Mouse (Mus musculus) hindbrain, embryonic 14.5 days (tissue): Measurements from ENCODE around the gene Olfr1395. TPM values are rescaled to one million over a fixed set of nuclear protein-coding genes. Genes with fewer than 3 reads are reported as not detected.
"Not testable (repeated sequence)": the region's sequence is repeated elsewhere in the genome, so short reads cannot be mapped to it uniquely, and the experiment has no call there.

ENCODE experiments used
- ATAC-seq: fragments of 200-750 bp; cut with Nextera tagmentation; 2 replicates; pipeline ENCODE4 v1.8.0; 2017; ENCODE audit warnings: moderate number of reproducible peaks, mild to moderate bottlenecking, moderate TSS enrichment, moderate library complexity; ENCODE audit not compliant: low FRiP score
- DNase-seq: peaks from one replicate; pipeline ENCODE4 v3.0.0-alpha.2; 2015; ENCODE audit warnings: low spot score
- H3K27ac ChIP-seq: fragments of 300-500 bp; sonication (generic); 2 replicates; pipeline ENCODE4 v1.5.1; 2014; ENCODE audit warnings: mild to moderate bottlenecking, moderate library complexity
- H3K27me3 ChIP-seq: fragments of 300-500 bp; sonication (generic); 2 replicates; pipeline ENCODE4 v1.6.1; 2014; ENCODE audit warnings: mild to moderate bottlenecking, low read length, mixed read lengths; ENCODE audit not compliant: control insufficient read depth, insufficient read depth
- H3K36me3 ChIP-seq: fragments of 300-500 bp; sonication (generic); replicated peaks from 2 replicates; pipeline ENCODE4 v1.6.1; 2014; ENCODE audit not compliant: control insufficient read depth, insufficient read depth
- H3K4me1 ChIP-seq: fragments of 300-500 bp; sonication (generic); replicated peaks from 2 replicates; pipeline ENCODE4 v1.6.1; 2014; ENCODE audit warnings: antibody characterized with exemption, low read length, mixed read lengths; ENCODE audit not compliant: control insufficient read depth, insufficient read depth
- H3K4me2 ChIP-seq: fragments of 300-500 bp; sonication (generic); replicated peaks from 2 replicates; pipeline ENCODE4 v1.6.1; 2014; ENCODE audit warnings: mild to moderate bottlenecking, moderate library complexity
- H3K4me3 ChIP-seq: fragments of 300-500 bp; sonication (generic); replicated peaks from 2 replicates; pipeline ENCODE4 v1.5.1; 2014; ENCODE audit warnings: mild to moderate bottlenecking, low read length
- H3K9ac ChIP-seq: fragments of 300-500 bp; sonication (generic); 2 replicates; pipeline ENCODE4 v1.6.1; 2014
- H3K9me3 ChIP-seq: fragments of 300-500 bp; sonication (generic); 2 replicates; pipeline ENCODE4 v1.6.1; 2016; ENCODE audit warnings: low read length; ENCODE audit not compliant: control insufficient read depth
- WGBS: fragments of 180-500 bp; shearing (Covaris S2); extraction: QIAGEN DNeasy Blood & Tissue Kit; methylation state at CpG from one replicate; pipeline ENCODE4 v1.1.7; 2014; 5-methylcytosine and 5-hydroxymethylcytosine counted together
- polyA plus RNA-seq: library from polyadenylated mRNA; unstranded; fragments of >200 nt; fragmentation: Nextera tagmentation; extraction: Ambion mirVana; gene quantifications from 2 replicates; pipeline ENCODE4 v1.2.1, GENCODE M21; 2014

The Olfr1395 gene
- polyA plus RNA-seq, 1 experiment from 2014 or later, result not detected

DNA sequence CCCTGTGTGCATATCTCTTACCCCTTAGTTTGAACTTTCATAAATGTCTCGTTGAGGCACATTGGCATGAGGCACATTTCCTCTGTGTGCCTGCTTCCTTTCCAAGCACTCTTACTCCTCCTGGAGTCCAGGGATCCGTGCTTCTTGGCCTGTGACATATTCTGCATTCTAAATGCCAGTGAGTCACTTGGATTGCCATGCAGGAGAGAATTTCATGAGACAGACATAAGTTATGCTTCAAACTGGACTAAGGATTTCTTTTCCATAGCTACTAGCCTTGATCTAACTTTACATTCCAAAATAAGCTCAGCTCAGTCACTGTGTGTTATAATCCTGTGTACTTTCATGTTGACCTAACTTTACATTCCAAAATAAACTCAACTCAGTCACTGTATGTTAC is 49.0 kb downstream of the Olfr1395 start:
- Histone ChIP-seq H3K4me2 (no peak overlapping the region), H3K4me1 (no peaks in the 10 kb centered on the region), H3K36me3 (no peaks in the 10 kb centered on the region), H3K27me3 (no peaks in the 10 kb centered on the region), H3K27ac (no peak overlapping the region), H3K4me3 (no peak overlapping the region), H3K9me3 (no peaks in the 10 kb centered on the region), H3K9ac (no peak overlapping the region)
- 63% methylated on average over 2 of the region's 2 CpGs for WGBS
- no peak for ATAC-seq
- DNase-seq, result no peak

DNA sequence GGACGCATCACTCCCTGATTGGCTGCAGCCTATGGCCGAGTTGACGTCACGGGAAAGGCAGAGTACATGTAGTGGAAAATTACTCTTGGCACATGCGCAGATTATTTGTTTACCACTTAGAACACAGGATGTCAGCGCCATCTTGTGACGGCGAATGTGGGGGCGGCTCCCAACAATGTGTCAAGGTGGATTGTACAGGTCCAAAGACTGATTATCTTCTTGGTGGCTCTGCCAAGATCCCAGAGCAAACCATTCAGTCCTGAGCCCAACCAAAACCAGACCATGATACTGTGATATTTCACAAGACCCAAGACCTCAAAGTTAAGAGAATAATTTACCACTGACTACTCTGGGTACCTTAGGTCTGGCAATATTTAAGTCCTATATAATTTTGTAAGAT is 52.7 kb downstream of the Olfr1395 start:
- not testable (repeated sequence) for DNase-seq, H3K4me3 ChIP-seq, H3K27ac ChIP-seq, H3K36me3 ChIP-seq, H3K9me3 ChIP-seq, H3K4me2 ChIP-seq, ATAC-seq, H3K27me3 ChIP-seq, H3K4me1 ChIP-seq, H3K9ac ChIP-seq
- WGBS, result 91% methylated on average over 9 of the region's 9 CpGs

DNA sequence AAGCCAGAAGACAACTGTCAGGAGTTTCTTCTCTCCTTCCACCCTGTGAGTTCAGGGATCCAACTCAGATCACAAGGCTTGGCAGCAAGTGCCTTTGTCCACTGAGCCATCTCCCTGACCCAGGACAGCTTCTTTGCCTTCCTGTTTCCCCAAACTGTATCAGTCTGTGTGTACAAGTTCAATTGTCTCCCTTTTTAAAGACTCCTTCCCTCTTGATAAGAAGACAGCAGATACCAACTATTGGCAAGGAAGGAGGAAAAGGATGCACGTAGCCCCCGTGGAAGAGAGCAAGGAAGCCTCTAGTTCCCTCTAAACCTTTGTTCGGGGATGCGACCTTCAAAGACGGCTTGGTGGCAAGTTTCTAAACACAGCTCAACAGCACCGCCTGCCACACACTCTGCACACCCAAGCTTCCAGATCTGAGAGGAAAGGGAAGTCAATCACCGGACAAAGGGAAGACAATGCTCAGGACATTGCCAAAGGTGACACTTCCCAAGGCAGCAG is 53.8 kb downstream of the Olfr1395 start:
- ATAC-seq (no peak), DNase-seq (no peak)
- no peak overlapping the region for H3K4me3 ChIP-seq
- no peak overlapping the region for H3K9ac ChIP-seq
- H3K9me3 ChIP-seq, result no peaks in the 10 kb centered on the region
- no peaks in the 10 kb centered on the region for H3K27me3 ChIP-seq
- H3K4me1 ChIP-seq, result no peaks in the 10 kb centered on the region
- no peak overlapping the region for H3K4me2 ChIP-seq
- H3K27ac ChIP-seq, result no peak overlapping the region
- no peaks in the 10 kb centered on the region for H3K36me3 ChIP-seq
- 87% methylated on average over 7 of the region's 7 CpGs for WGBS

Other genes with a start within 250 kb of the Olfr1395 start
- gene Gm5431, start 240.1 kb upstream of the Olfr1395 start, polyA plus RNA-seq, result 0.16 and 0.74 TPM in 2 replicates
- 2.0 and 2.1 TPM in 2 replicates for gene Psme2b, start 196.1 kb upstream of the Olfr1395 start, polyA plus RNA-seq
- not detected in 2 replicates for gene Olfr56, start 163.4 kb upstream of the Olfr1395 start, polyA plus RNA-seq
- 0.39 and 0.51 TPM in 2 replicates for gene 9930111J21Rik1, start 162.9 kb upstream of the Olfr1395 start, polyA plus RNA-seq
- gene Gm12185, start 150.0 kb upstream of the Olfr1395 start, polyA plus RNA-seq, result 0.08 TPM in 1 of 2 replicates, not detected in the other
- gene Tgtp1, start 148.1 kb upstream of the Olfr1395 start, polyA plus RNA-seq, result not detected in 2 replicates
- gene 9930111J21Rik2, start 91.0 kb upstream of the Olfr1395 start, polyA plus RNA-seq, result 0.21 and 0.41 TPM in 2 replicates
- gene Tgtp2, start 78.1 kb upstream of the Olfr1395 start, polyA plus RNA-seq, result not detected in 2 replicates
- gene Ifi47, start 65.7 kb upstream of the Olfr1395 start, polyA plus RNA-seq, result 0.95 and 1.0 TPM in 2 replicates
- not detected in 2 replicates for gene Olfr1396, start 27.4 kb upstream of the Olfr1395 start, polyA plus RNA-seq
- not detected in 2 replicates for gene Olfr1394, start 12.1 kb downstream of the Olfr1395 start, polyA plus RNA-seq
- gene Btnl9, start 44.9 kb downstream of the Olfr1395 start, polyA plus RNA-seq, result 0.05 and 0.11 TPM in 2 replicates
- 46.8 and 48.2 TPM in 2 replicates for gene Zfp62, start 61.0 kb downstream of the Olfr1395 start, polyA plus RNA-seq
- gene Mgat1, start 101.9 kb downstream of the Olfr1395 start, polyA plus RNA-seq, result 31.0 and 31.1 TPM in 2 replicates
- not detected in 2 replicates for gene Olfr1393, start 136.0 kb downstream of the Olfr1395 start, polyA plus RNA-seq
- not detected in 2 replicates for gene Olfr1392, start 143.0 kb downstream of the Olfr1395 start, polyA plus RNA-seq
- gene Olfr10, start 162.5 kb downstream of the Olfr1395 start, polyA plus RNA-seq, result 0.07 TPM in 1 of 2 replicates, not detected in the other
- gene Olfr1391, start 180.5 kb downstream of the Olfr1395 start, polyA plus RNA-seq, result not detected in 2 replicates
- gene Olfr1390, start 192.9 kb downstream of the Olfr1395 start, polyA plus RNA-seq, result not detected in 2 replicates